ENCODE assay signal across 16 mouse cellular contexts in the genomic region with DNA sequence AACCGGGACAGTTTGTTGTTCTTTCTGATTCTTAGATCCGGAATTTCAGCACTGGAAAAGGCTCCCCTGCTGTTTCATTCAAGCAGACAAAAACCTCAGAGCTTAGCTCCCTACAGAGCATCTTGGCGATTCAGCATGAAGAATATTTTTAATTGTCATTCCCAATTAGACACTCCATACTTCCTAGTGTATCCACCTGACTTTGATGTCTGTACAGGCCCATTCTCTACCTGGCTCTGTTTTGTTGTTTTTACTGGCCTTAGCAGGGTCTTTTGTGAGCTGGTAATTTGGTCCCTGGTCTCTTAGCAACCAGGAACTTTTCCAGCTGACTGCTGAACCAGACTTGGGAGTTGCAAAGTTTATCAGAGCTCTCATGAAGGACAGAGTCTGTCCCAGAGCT. TPM values are rescaled to one million over a fixed set of nuclear protein-coding genes. Genes with fewer than 3 reads are reported as not detected.
DNase-seq lines count a peak whose midpoint lies in the region; ATAC-seq and TF ChIP-seq lines count a peak whose summit lies in the region.
"Had no signal": no experiment of that assay in that cellular context is flagged by ENCODE, and none has a peak within 500 bp of the region (broad histone marks: within the 10 kb centered on the region; RNA-seq: fewer than 3 reads in every experiment).

No protein-coding gene starts in this region.

- H3K4me2 ChIP-seq in hindbrain, embryonic 11.5 days (replicated peaks; ENCODE audit: low read depth, low read length) = no peak overlapping the region
- H3K4me2 ChIP-seq in hindbrain, embryonic 12.5 days (replicated peaks) = no peak overlapping the region
- no peak overlapping the region for H3K4me2 ChIP-seq in forebrain, postnatal 0 days (ENCODE audit: low read depth)
- H3K4me2 ChIP-seq: embryonic facial prominence, embryonic 15.5 days; liver, embryonic 12.5 days; midbrain, embryonic 12.5 days had no signal

- H3K4me3 ChIP-seq in hindbrain, embryonic 11.5 days (ENCODE audit: low read depth, low read length) = no peak overlapping the region
- H3K4me3 ChIP-seq in hindbrain, embryonic 12.5 days = no peak overlapping the region
- H3K4me3 ChIP-seq in forebrain, postnatal 0 days (ENCODE audit: low read depth, low read length) = no peak overlapping the region
- H3K4me3 ChIP-seq: embryonic facial prominence, embryonic 15.5 days; liver, embryonic 12.5 days; midbrain, embryonic 12.5 days had no signal

- peaks cover 5% of the 10 kb centered on the region; the same call in 1 of the 2 replicates for H3K4me1 ChIP-seq in hindbrain, embryonic 11.5 days (replicated peaks; ENCODE audit: control insufficient read depth, insufficient read depth, low read length)
- H3K4me1 ChIP-seq in hindbrain, embryonic 12.5 days = peaks cover 12% of the 10 kb centered on the region
- H3K4me1 ChIP-seq in forebrain, postnatal 0 days (ENCODE audit: insufficient read depth) = peaks cover 8% of the 10 kb centered on the region; the same call in 1 of the 2 replicates
- H3K4me1 ChIP-seq: embryonic facial prominence, embryonic 15.5 days; liver, embryonic 12.5 days had no signal

- no peak overlapping the region for H3K27ac ChIP-seq in hindbrain, embryonic 11.5 days (ENCODE audit: low read depth, low read length)
- no peak overlapping the region for H3K27ac ChIP-seq in hindbrain, embryonic 12.5 days
- 0 out of 2 replicates have a peak overlapping the region, but pooled peaks have one; percentile 40 for H3K27ac ChIP-seq in forebrain, postnatal 0 days (ENCODE audit: low read depth, low read length)
- H3K27ac ChIP-seq: embryonic facial prominence, embryonic 15.5 days; liver, embryonic 12.5 days; midbrain, embryonic 12.5 days had no signal

- WGBS in hindbrain, embryonic 11.5 days = 9% methylated on average over 3 of the region's 3 CpGs
- 5% methylated on average over 3 of the region's 3 CpGs for whole genome bisulfite sequencing in hindbrain, embryonic 12.5 days
- 3% methylated on average over 3 of the region's 3 CpGs for WGBS in forebrain, postnatal 0 days

- H3K36me3 ChIP-seq in hindbrain, embryonic 11.5 days (ENCODE audit: control insufficient read depth, insufficient read depth, low read length) = no peaks in the 10 kb centered on the region
- no peaks in the 10 kb centered on the region for H3K36me3 ChIP-seq in hindbrain, embryonic 12.5 days
- H3K36me3 ChIP-seq in forebrain, postnatal 0 days (ENCODE audit: insufficient read depth) = no peaks in the 10 kb centered on the region
- H3K36me3 ChIP-seq: embryonic facial prominence, embryonic 15.5 days; liver, embryonic 12.5 days; midbrain, embryonic 12.5 days had no signal

- no peak for TF ChIP-seq CTCF in forebrain, postnatal 0 days (IDR thresholded peaks at IDR 0.05; ENCODE audit: low read depth)

- peak; percentile 41 for DNase-seq in embryo, embryonic 10.5 days (ENCODE audit: low spot score)
- DNase-seq in embryo, embryonic 10 days (ENCODE audit: low spot score) = no peak
- no peak for DNase-seq in hindbrain, embryonic 11.5 days (ENCODE audit: low spot score)
- DNase-seq in forebrain, postnatal 0 days = peak; percentile 38
- peak; percentile 59 for DNase-seq in retina, embryonic 14.5 days (ENCODE audit: low spot score)
- DNase-seq in cerebellum, postnatal 25 days = no peak
- DNase-seq in gastrocnemius, postnatal 10 days = no peak
- DNase-seq: adrenal gland, postnatal 14 days; cerebellum, adult 2 months; kidney, adult 18-20 months; lung, postnatal 10 days had no signal

- peak; percentile 51; the same call in 1 of the 2 replicates for ATAC-seq in hindbrain, embryonic 11.5 days (ENCODE audit: low FRiP score)
- no peak for ATAC-seq in hindbrain, embryonic 12.5 days (ENCODE audit: low FRiP score)
- ATAC-seq in forebrain, postnatal 0 days = peak; percentile 27; the same call in 1 of the 2 replicates
- ATAC-seq: liver, embryonic 12.5 days had no signal

- no peaks in the 10 kb centered on the region for H3K9me3 ChIP-seq in hindbrain, embryonic 11.5 days (ENCODE audit: control insufficient read depth, low read length)
- H3K9me3 ChIP-seq in hindbrain, embryonic 12.5 days (replicated peaks) = no peaks in the 10 kb centered on the region
- no peaks in the 10 kb centered on the region for H3K9me3 ChIP-seq in forebrain, postnatal 0 days (ENCODE audit: low read length)
- H3K9me3 ChIP-seq: embryonic facial prominence, embryonic 15.5 days; liver, embryonic 12.5 days; midbrain, embryonic 12.5 days had no signal

- no peaks in the 10 kb centered on the region for H3K27me3 ChIP-seq in hindbrain, embryonic 11.5 days (ENCODE audit: control insufficient read depth, insufficient read depth, low read length)
- H3K27me3 ChIP-seq in hindbrain, embryonic 12.5 days = no peaks in the 10 kb centered on the region
- H3K27me3 ChIP-seq in forebrain, postnatal 0 days (ENCODE audit: insufficient read depth, low read length) = no peaks in the 10 kb centered on the region
- H3K27me3 ChIP-seq: embryonic facial prominence, embryonic 15.5 days; liver, embryonic 12.5 days had no signal

- no peak overlapping the region for H3K9ac ChIP-seq in hindbrain, embryonic 11.5 days (ENCODE audit: low read depth, low read length)
- H3K9ac ChIP-seq in hindbrain, embryonic 12.5 days = no peak overlapping the region
- H3K9ac ChIP-seq in forebrain, postnatal 0 days = no peak overlapping the region
- H3K9ac ChIP-seq: embryonic facial prominence, embryonic 15.5 days; liver, embryonic 12.5 days; midbrain, embryonic 12.5 days had no signal

RNA-seq across cellular contexts. Expression of a gene that starts 50.3 kb away (rescaled TPM):
- polyA plus RNA-seq in hindbrain, embryonic 11.5 days (2014; fragmentation: Nextera tagmentation; extraction: Ambion mirVana) = 0.11 and 0.15 TPM in 2 replicates
- polyA plus RNA-seq in hindbrain, embryonic 12.5 days (2016; fragmentation: Nextera tagmentation; extraction: Ambion mirVana) = 0.26 and 0.49 TPM in 2 replicates
- total RNA-seq in forebrain, postnatal 0 days (2014; rRNA removed) = not detected in 2 replicates
- 0.14 and 0.56 TPM in 2 replicates for polyA plus RNA-seq in forebrain, postnatal 0 days (2015; fragmentation: Nextera tagmentation; extraction: Ambion mirVana)
- total RNA-seq in gastrocnemius, postnatal 10 days (2021) = not detected
- polyA plus RNA-seq: embryonic facial prominence, embryonic 15.5 days had no signal

RNA-seq across cellular contexts. Expression of a gene that starts 53.7 kb away (rescaled TPM):
- 0.06 and 0.39 TPM in 2 replicates for polyA plus RNA-seq in hindbrain, embryonic 11.5 days (2014; fragmentation: Nextera tagmentation; extraction: Ambion mirVana)
- polyA plus RNA-seq in hindbrain, embryonic 12.5 days (2016; fragmentation: Nextera tagmentation; extraction: Ambion mirVana) = 1.9 and 2.5 TPM in 2 replicates
- 0.31 TPM in 1 of 2 replicates, not detected in the other for total RNA-seq in forebrain, postnatal 0 days (2014; rRNA removed)
- 0.47 and 0.82 TPM in 2 replicates for polyA plus RNA-seq in forebrain, postnatal 0 days (2015; fragmentation: Nextera tagmentation; extraction: Ambion mirVana)
- total RNA-seq in gastrocnemius, postnatal 10 days (2021) = under 1 TPM in 1 of 2 experiments, not detected in 1; 0.93 TPM
- total RNA-seq: left cerebral cortex, postnatal 10 days had no signal

Comparison
In these comparisons a context has a peak if more than half of its experiments do, and no peak if none do; other contexts are left out.
1. DNase-seq: peak in embryo, embryonic 10.5 days (single experiment), forebrain, postnatal 0 days (single experiment) and retina, embryonic 14.5 days (single experiment); none in embryo, embryonic 10 days (single experiment), hindbrain, embryonic 11.5 days (single experiment), cerebellum, postnatal 25 days (0 of 2) and gastrocnemius, postnatal 10 days (single experiment).